Mouse (Mus musculus) erythroblast, embryonic 14.5 days (primary cell): Measurements from ENCODE around the gene Dcaf7.

Experiments
- GATA1 ChIP-seq: IDR thresholded peaks from 2 replicates; pipeline ENCODE4 v1.6.1; 2012; ENCODE audit warnings: low read length, inconsistent platforms, mixed read lengths
- TAL1 ChIP-seq: IDR thresholded peaks from 3 replicates; pipeline ENCODE4 v1.6.1; 2012; ENCODE audit warnings: low read length, inconsistent platforms, mixed read lengths

- TF ChIP-seq GATA1 = no peak
- TF ChIP-seq TAL1 = no peak
Measured at GRCm38 (mm10) chr11:106036548-106037417, at the start of gene Dcaf7.
